ENCODE assay signal across 23 mouse cellular contexts in the genomic region with DNA sequence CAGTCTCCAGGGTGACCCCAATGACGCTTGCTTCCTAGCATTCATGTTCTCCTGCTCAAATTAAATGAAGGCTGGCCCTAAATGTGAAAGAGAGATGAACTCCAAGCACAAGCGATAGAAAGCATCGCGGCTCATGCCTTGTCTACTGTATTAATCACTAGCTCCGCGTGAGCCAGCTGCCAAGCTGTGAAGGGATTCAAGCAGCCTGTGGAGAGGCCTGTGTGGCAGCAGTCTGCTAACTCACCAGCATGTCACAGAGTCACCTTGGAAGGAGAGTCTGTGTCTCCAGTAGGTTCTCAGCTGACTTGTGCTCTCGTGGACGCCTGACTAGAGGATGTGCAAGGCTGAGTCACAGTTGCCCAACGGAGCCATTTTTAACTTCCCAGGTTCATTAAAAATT.
"Had no signal": no experiment of that assay in that cellular context is flagged by ENCODE, and none has a peak within 500 bp of the region (broad histone marks: within the 10 kb centered on the region; RNA-seq: fewer than 3 reads in every experiment).

No protein-coding gene starts in this region.

- H3K4me1 ChIP-seq: limb, embryonic 10.5 days; limb, embryonic 13.5 days; liver, embryonic 12.5 days; liver, embryonic 15.5 days; neural tube, embryonic 12.5 days; stomach, embryonic 15.5 days had no signal

- H3K27me3 ChIP-seq: limb, embryonic 13.5 days; liver, embryonic 12.5 days; liver, embryonic 15.5 days; neural tube, embryonic 12.5 days; stomach, embryonic 15.5 days had no signal

- H3K4me2 ChIP-seq: limb, embryonic 13.5 days; liver, embryonic 12.5 days; liver, embryonic 15.5 days; midbrain, embryonic 11.5 days; neural tube, embryonic 12.5 days; stomach, embryonic 15.5 days had no signal

- H3K36me3 ChIP-seq: limb, embryonic 10.5 days; limb, embryonic 13.5 days; liver, embryonic 12.5 days; liver, embryonic 15.5 days; neural tube, embryonic 12.5 days; stomach, embryonic 15.5 days had no signal

- DNase-seq: kidney, adult 2 months; kidney, postnatal 25 days; layer of hippocampus, adult 9-11 months; liver; lung, adult 18-20 months; lung, postnatal 14 days; lung, postnatal 4 days; midbrain, embryonic 14.5 days; right cerebral cortex, adult 18-20 months; right cerebral cortex, postnatal 14 days; right cerebral cortex, postnatal 4 days; thymus, postnatal 25 days had no signal

- H3K9me3 ChIP-seq: limb, embryonic 10.5 days; limb, embryonic 13.5 days; liver, embryonic 12.5 days; liver, embryonic 15.5 days; neural tube, embryonic 12.5 days; stomach, embryonic 15.5 days had no signal

- H3K4me3 ChIP-seq: layer of hippocampus, adult 2 months; limb, embryonic 10.5 days; limb, embryonic 13.5 days; liver, embryonic 12.5 days; liver, embryonic 15.5 days; myocyte; neural tube, embryonic 12.5 days; stomach, embryonic 15.5 days had no signal

- H3K9ac ChIP-seq: limb, embryonic 13.5 days; liver, embryonic 12.5 days; liver, embryonic 15.5 days; neural tube, embryonic 12.5 days; stomach, embryonic 15.5 days had no signal

- ATAC-seq: intestine, postnatal 0 days; liver, embryonic 12.5 days had no signal

- H3K27ac ChIP-seq: kidney, postnatal 0 days; layer of hippocampus, adult 2 months; limb, embryonic 10.5 days; limb, embryonic 13.5 days; liver, embryonic 12.5 days; liver, embryonic 15.5 days; neural tube, embryonic 12.5 days; stomach, embryonic 15.5 days had no signal
